Mouse (Mus musculus) embryonic facial prominence, embryonic 14.5 days (tissue): ENCODE data around the gene Clcn1. TPM values are rescaled to one million over a fixed set of nuclear protein-coding genes. Genes with fewer than 3 reads are reported as not detected.
A peak's percentile ranks its signal among the peaks of the same experiment; 100 is the strongest.

Experiments
- ATAC-seq: fragments of 200-750 bp; cut with Nextera tagmentation; 2 replicates; pipeline ENCODE4 v1.8.0; 2017; ENCODE audit warnings: low read depth, moderate number of reproducible peaks, moderate TSS enrichment
- DNase-seq: peaks from one replicate; pipeline ENCODE4 v3.0.0-alpha.2; 2015; ENCODE audit warnings: low spot score
- H3K27ac ChIP-seq: fragments of 300-500 bp; sonication (generic); replicated peaks from 2 replicates; pipeline ENCODE4 v1.5.1; 2014; ENCODE audit warnings: low read depth, mild to moderate bottlenecking, low read length, moderate library complexity
- H3K27me3 ChIP-seq: fragments of 300-500 bp; sonication (generic); replicated peaks from 2 replicates; pipeline ENCODE4 v1.6.1; 2014; ENCODE audit warnings: low read length; ENCODE audit not compliant: control insufficient read depth, insufficient read depth
- H3K36me3 ChIP-seq: fragments of 300-500 bp; sonication (generic); 2 replicates; pipeline ENCODE4 v1.6.1; 2014; ENCODE audit warnings: low read length, mixed read lengths; ENCODE audit not compliant: control insufficient read depth, insufficient read depth
- H3K4me1 ChIP-seq: fragments of 300-500 bp; sonication (generic); 2 replicates; pipeline ENCODE4 v1.6.1; 2014; ENCODE audit warnings: antibody characterized with exemption, low read length; ENCODE audit not compliant: control insufficient read depth, insufficient read depth
- H3K4me2 ChIP-seq: fragments of 300-500 bp; sonication (generic); 2 replicates; pipeline ENCODE4 v1.6.1; 2014; ENCODE audit warnings: low read depth, mild to moderate bottlenecking, low read length, moderate library complexity, mixed read lengths
- H3K4me3 ChIP-seq: fragments of 300-500 bp; sonication (generic); 2 replicates; pipeline ENCODE4 v1.5.1; 2014; ENCODE audit warnings: low read depth, mild to moderate bottlenecking, low read length
- H3K9ac ChIP-seq: fragments of 300-500 bp; sonication (generic); 2 replicates; pipeline ENCODE4 v1.6.1; 2014; ENCODE audit warnings: low read depth, mild to moderate bottlenecking, low read length, moderate library complexity, mixed read lengths
- H3K9me3 ChIP-seq: fragments of 300-500 bp; sonication (generic); 2 replicates; pipeline ENCODE4 v1.6.1; 2016; ENCODE audit warnings: low read length; ENCODE audit not compliant: control insufficient read depth
- WGBS: fragments of 180-500 bp; shearing (Covaris S2); extraction: QIAGEN DNeasy Blood & Tissue Kit; methylation state at CpG from one replicate; pipeline ENCODE4 v1.1.7; 2014; 5-methylcytosine and 5-hydroxymethylcytosine counted together
- polyA plus RNA-seq: library from polyadenylated mRNA; unstranded; fragments of >200 nt; fragmentation: Nextera tagmentation; extraction: Ambion mirVana; gene quantifications from 2 replicates; pipeline ENCODE4 v1.2.1, GENCODE M21; 2014

Clcn1 gene
- polyA plus RNA-seq, 1 experiment from 2014 or later: 0.92 TPM

- Histone ChIP-seq H3K4me1 (peaks cover 35% of the 10 kb centered on the region), H3K4me2 (peak overlapping the region; percentile 90), H3K4me3 (peak overlapping the region; percentile 85), H3K27me3 (no peaks in the 10 kb centered on the region), H3K9me3 (no peaks in the 10 kb centered on the region), H3K27ac (peak overlapping the region; percentile 95), H3K9ac (peak overlapping the region; percentile 95), H3K36me3 (peaks cover 32% of the 10 kb centered on the region)
- under 1% methylated on average over 43 of the region's 72 CpGs for WGBS
- ATAC-seq (peak; percentile 23), DNase-seq (peak; percentile 82)
These were observed 63.8 kb downstream of the Clcn1 start for GRCm38 (mm10) chr6:42350021-42350967.

DNA sequence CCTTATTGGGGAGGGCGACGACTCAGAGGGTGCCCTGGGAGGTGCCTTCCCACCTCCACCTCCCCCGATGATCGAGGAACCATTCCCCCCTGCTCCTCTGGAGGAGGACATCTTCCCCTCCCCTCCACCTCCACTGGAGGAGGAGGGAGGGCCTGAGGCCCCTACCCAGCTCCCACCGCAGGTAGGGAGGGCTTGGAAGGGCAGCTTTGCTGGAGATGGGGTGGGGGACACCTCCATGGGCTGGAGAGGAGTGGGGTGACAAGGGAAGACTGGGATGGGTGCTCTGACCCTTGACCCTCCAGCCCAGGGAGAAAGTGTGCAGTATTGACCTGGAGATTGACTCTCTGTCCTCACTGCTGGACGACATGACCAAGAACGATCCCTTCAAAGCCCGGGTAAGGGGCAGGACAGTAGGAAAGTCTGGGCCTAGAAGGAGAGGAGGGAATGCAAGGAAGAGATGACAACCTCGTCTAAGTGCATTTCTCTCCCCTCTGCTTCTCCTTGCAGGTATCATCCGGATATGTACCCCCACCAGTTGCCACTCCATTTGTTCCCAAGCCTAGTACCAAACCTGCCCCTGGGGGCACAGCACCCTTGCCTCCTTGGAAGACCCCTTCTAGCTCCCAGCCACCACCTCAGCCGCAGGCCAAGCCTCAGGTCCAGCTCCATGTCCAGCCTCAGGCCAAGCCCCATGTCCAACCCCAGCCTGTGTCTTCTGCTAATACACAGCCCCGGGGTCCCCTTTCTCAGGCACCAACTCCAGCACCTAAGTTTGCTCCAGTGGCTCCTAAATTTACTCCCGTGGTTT lies 64.7 kb downstream of the Clcn1 start:
- Histone ChIP-seq H3K36me3 (peaks cover 40% of the 10 kb centered on the region), H3K4me1 (peaks cover 35% of the 10 kb centered on the region), H3K9ac (peak overlapping the region; percentile 95), H3K27me3 (no peaks in the 10 kb centered on the region), H3K4me3 (peak overlapping the region; percentile 85), H3K4me2 (peak overlapping the region; percentile 90), H3K27ac (peak overlapping the region; percentile 95; the same call in 1 of the 2 replicates), H3K9me3 (no peaks in the 10 kb centered on the region)
- ATAC-seq (no peak), DNase-seq (no peak)
- WGBS: 43% methylated on average over 11 of the region's 13 CpGs

- ATAC-seq (no peak), DNase-seq (no peak)
- Histone ChIP-seq H3K4me2 (peak overlapping the region; percentile 90), H3K9me3 (no peaks in the 10 kb centered on the region), H3K27ac (no peak overlapping the region), H3K4me3 (peak overlapping the region; percentile 85), H3K9ac (peak overlapping the region; percentile 95; the same call in 1 of the 2 replicates), H3K36me3 (peaks cover 48% of the 10 kb centered on the region), H3K27me3 (no peaks in the 10 kb centered on the region), H3K4me1 (peaks cover 35% of the 10 kb centered on the region)
- WGBS: 74% methylated on average over 7 of the region's 7 CpGs
These were observed 65.4 kb downstream of the Clcn1 start for GRCm38 (mm10) chr6:42351776-42352485.

DNA sequence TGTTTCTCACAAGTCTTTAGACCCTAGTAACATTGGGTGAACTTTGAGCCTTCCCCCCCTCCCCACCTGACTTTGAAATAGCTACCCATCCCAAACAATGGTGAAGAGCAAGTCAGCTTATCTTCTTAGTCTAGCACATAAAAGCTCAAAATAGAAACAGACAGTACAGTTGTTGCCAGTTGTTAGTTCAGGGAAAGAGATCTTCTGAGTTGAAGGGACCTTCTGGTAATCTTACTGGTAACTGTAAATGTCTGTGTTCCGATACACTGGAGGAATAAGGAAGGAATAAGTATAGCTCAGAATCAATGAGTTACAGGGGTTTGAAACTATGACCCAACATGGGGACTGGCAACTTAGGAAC lies 66.0 kb downstream of the Clcn1 start:
- peak overlapping the region; percentile 85; the same call in 1 of the 2 replicates for H3K4me3 ChIP-seq
- no peaks in the 10 kb centered on the region for H3K27me3 ChIP-seq
- no peak overlapping the region; the same call in 1 of the 2 replicates for H3K27ac ChIP-seq
- DNase-seq (no peak), ATAC-seq (no peak)
- no peaks in the 10 kb centered on the region for H3K9me3 ChIP-seq
- peaks cover 53% of the 10 kb centered on the region for H3K36me3 ChIP-seq
- H3K9ac ChIP-seq: no peak overlapping the region
- WGBS: 88% methylated on average over 1 of the region's 1 CpGs
- peaks cover 35% of the 10 kb centered on the region for H3K4me1 ChIP-seq
- H3K4me2 ChIP-seq: peak overlapping the region; percentile 90

- no peak overlapping the region for H3K4me3 ChIP-seq
- H3K27ac ChIP-seq: no peak overlapping the region; the same call in 1 of the 2 replicates
- no peak overlapping the region for H3K9ac ChIP-seq
- peaks cover 60% of the 10 kb centered on the region for H3K36me3 ChIP-seq
- ATAC-seq (no peak), DNase-seq (peak; percentile 58)
- WGBS: 67% methylated on average over 8 of the region's 8 CpGs
- H3K27me3 ChIP-seq: no peaks in the 10 kb centered on the region
- H3K4me2 ChIP-seq: peak overlapping the region; percentile 90
- H3K4me1 ChIP-seq: peaks cover 35% of the 10 kb centered on the region
- H3K9me3 ChIP-seq: no peaks in the 10 kb centered on the region
These were observed 66.7 kb downstream of the Clcn1 start for GRCm38 (mm10) chr6:42353180-42353579.

DNA sequence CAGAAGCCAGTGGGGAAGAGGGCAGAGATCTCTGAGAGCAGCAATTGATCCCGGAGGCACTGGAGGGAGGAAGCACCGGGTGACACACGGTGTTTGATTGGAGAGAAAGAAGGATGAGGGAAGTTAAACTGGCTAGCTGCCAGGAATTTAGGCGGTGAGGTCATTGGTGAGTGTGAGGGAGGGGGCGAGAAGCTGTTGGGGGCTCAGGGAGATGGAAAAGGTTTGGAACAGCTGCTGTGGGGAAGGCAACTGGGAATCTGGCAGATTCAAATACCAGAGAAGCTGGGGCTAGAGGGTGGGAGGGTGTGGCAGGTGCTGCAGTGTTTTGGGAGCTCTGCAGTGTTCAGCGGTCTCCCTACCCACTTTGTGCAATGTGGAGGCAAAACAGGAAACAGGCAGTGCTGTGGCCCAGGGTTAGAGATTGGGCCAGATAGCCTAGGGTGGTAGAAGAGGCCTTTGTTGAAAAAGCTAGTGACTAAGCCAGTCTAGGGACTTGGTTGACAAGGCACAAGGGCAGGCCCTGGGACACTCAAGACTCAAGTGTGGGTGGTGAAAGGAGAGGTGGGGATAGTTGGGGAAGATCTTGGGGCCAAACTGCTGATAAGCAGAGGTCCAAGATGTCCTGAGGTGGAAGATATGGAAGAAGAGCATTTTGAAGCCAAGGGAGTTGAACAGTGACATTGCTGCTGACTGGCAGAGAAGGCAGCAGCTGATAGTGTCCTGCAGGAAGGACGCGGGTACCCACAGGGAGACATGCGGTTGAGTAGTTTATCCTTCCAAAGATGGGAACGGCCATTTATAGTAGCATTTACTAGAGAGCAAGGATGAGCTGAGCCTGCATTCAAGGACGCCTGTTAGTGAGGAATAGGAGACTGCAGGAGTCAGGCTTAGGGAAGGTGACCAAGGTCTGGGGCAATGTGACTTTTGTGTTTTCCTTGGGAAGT lies 67.9 kb downstream of the Clcn1 start:
- H3K27ac ChIP-seq: no peak overlapping the region
- H3K9me3 ChIP-seq: no peaks in the 10 kb centered on the region
- 47% methylated on average over 11 of the region's 11 CpGs for WGBS
- peak overlapping the region; percentile 90; the same call in 1 of the 2 replicates for H3K4me2 ChIP-seq
- H3K36me3 ChIP-seq: peaks cover 72% of the 10 kb centered on the region
- no peak overlapping the region for H3K4me3 ChIP-seq
- H3K9ac ChIP-seq: 0 out of 2 replicates have a peak overlapping the region, but pooled peaks have one; percentile 2
- DNase-seq (peak; percentile 85), ATAC-seq (no peak)
- H3K27me3 ChIP-seq: no peaks in the 10 kb centered on the region
- H3K4me1 ChIP-seq: peaks cover 35% of the 10 kb centered on the region

DNA sequence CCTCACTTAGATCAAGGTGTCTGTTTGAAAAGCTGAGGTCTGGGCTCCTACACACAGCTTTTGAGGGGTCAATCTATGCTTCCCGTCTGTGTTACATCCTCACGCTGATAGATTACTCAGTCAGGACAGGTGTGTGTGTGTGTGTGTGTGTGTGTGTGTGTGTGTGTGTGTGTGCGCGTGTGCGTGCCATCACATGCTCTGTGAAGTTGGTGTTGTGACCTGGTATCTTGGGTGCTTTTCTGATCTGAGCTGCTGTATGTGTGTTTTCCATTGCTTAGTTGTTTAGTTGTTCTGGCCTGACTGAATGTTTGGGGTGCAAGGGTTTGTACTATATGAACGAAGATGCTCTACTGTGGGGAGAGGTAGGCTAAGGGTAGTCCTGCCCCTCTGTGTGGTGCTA lies 68.9 kb downstream of the Clcn1 start:
- no peak for DNase-seq
- peak overlapping the region; percentile 90; the same call in 1 of the 2 replicates for H3K4me2 ChIP-seq
- H3K27ac ChIP-seq: no peak overlapping the region
- H3K4me1 ChIP-seq: peaks cover 35% of the 10 kb centered on the region
- no peak for ATAC-seq
- H3K9ac ChIP-seq: no peak overlapping the region
- no peak overlapping the region for H3K4me3 ChIP-seq
- no peaks in the 10 kb centered on the region for H3K9me3 ChIP-seq
- H3K36me3 ChIP-seq: peaks cover 82% of the 10 kb centered on the region
- 98% methylated on average over 6 of the region's 6 CpGs for WGBS
- H3K27me3 ChIP-seq: no peaks in the 10 kb centered on the region
